Mouse (Mus musculus): ENCODE data around the gene Cpt1c.

Gene Cpt1c

DNA sequence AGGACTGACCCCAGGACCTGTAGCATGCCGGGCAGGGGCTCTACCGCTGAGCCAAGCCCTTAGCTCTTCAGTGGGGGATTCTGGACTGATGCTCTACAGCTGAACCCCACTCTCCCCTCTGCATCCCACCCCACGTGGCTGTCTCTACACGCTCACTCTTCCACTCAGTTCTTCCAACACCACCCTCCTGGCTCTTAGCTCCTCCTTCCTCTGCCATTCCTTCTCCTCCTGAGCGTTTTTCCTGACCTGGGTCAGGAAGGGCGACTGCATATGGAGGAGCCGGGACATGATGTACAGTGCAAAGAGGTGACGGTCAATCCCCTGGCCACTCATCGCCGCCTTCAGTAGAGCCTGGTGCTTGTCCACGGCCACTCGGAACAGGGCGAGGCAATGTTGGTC is 14.1 kb downstream of the Cpt1c start:
- no peak for DNase-seq

DNA sequence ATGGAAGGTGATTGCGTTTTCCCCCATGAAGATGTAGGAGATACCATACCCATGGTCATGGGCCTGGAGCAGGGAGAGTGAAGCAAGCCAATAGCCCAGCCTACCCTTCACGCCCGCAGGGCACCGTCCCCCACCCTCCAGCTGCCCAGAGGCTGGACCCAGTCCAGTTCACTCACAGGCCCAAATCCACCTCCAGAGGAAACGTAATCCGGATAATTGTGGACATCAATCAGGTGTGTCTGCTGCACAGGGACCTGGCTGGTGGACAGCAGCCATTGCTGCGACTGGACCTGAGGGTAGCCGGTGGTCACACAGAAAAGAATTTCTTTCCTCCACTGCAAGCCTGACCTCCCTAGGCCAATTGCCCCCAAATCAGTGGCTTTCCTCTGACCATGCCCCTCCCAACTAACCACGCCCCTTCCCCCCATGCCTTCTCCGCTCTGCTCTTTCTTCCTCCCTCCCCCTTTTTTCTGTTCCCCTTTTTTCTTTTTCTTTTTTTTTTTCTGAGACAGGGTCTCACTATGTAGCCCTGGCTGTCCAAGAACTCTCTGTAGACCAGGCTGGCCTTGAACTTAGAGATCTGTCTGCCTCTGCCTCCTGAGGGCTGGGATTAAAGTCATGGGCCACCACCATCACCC is 14.7 kb downstream of the Cpt1c start:
- no peak for DNase-seq

DNA sequence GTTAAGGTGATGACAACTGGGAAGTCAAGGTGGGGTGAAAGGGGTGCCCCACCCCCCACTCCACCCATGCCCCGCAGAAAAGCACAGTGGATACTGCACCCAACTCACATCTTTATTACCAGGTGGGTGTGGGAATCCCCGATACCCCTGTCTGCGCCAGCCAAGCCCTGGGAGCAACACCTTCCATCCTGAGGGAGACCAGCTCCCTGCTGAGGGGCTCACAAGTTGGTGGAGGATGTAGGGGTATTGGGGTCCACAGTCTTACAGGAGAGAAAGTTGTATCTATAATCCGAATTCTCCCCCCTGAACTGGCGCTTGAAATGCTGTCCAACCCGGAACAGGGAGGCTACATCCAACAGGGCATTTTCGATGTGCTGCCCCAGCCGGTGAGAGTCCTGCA is 15.4 kb downstream of the Cpt1c start:
- no peak for DNase-seq

DNA sequence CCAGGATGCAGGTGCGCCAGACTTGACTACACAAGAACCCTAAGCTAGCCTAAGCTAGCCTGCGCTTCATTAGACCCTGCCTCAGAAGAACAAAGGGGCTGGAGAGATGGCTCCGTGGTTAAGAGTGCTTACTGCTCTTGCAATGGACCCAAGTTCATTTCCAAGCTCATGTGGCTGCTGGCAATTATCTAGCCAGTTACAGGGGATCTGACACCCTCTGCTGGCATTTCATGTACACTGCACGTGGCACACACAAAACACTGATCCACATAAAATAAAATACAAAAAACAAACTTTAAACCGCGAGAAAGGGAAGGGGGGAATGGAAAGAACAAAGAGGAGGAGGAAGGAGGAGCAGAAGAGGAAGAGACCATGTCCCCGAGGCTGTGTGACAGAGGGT is 16.4 kb downstream of the Cpt1c start:
- peak in 1 of 2 experiments; percentile 34 for DNase-seq

DNA sequence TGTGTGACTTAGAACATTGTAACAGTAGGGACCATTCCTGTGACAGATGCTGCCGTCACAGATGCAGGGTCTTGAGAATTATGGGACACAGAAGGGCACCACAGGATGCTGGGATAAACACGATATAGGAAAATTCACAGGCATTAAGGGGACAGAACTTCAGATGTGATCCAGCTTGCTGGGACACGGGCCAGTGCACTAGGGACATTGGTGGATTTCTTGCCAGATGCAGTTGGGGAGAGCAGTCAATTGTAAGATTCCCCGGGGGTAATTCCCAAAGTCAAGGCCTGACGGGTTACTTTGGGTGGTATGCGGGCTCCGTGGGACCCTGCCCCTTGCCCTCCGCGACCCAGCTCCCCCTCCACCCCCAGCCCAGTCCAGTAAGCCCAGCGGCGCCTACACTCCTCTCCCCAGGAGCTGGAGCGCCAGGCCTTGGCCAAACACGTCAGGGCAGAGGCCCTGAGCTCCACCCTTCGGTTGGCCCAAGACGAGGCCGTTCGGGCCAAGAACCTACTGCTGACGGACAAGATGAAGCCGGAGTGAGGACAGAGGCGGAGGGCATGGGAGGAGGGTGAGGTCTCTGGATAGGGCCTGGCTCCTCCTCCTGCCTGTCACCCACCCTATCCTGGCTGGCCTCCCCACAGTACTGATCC is 17.3 kb downstream of the Cpt1c start:
- peak; percentile 66 to 68 for DNase-seq

DNA sequence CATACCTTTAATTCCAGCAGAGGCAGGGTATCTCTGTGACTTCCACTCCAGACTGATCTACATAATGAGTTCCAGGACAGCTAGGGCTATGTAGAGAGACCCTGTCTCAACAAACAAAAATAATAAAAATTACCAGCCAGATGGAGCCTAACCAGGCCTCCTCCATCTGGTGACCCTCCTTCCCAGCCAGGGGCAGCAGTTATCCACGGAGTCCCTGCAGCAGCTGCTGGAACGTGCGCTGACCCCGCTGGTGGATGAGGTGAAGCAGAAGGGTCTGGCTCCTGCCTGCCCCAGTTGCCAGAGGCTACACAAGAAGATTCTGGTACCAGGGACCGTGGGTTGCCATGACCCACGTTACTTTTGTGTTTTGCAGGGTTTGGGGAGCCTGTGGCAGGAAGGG is 18.4 kb downstream of the Cpt1c start:
- DNase-seq = no peak

DNA sequence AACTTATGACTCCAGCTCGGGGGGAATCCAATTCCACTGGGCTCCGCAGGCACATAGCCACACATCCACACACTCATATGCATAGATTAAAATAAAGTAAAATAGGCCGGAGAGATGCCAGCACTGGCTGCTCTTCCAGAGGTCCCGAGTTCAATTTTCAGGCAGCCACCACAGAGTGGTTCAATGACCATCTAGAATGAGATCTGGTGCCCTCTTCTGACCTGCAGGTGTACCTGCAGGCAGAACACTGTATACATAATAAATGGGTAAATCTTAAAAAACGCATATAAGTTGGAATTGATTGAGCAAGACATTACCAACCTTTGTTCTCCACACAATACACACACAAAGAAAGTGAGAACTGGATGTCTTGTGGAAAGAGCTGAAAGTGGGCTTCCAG is 19.0 kb downstream of the Cpt1c start:
- DNase-seq = no peak

DNA sequence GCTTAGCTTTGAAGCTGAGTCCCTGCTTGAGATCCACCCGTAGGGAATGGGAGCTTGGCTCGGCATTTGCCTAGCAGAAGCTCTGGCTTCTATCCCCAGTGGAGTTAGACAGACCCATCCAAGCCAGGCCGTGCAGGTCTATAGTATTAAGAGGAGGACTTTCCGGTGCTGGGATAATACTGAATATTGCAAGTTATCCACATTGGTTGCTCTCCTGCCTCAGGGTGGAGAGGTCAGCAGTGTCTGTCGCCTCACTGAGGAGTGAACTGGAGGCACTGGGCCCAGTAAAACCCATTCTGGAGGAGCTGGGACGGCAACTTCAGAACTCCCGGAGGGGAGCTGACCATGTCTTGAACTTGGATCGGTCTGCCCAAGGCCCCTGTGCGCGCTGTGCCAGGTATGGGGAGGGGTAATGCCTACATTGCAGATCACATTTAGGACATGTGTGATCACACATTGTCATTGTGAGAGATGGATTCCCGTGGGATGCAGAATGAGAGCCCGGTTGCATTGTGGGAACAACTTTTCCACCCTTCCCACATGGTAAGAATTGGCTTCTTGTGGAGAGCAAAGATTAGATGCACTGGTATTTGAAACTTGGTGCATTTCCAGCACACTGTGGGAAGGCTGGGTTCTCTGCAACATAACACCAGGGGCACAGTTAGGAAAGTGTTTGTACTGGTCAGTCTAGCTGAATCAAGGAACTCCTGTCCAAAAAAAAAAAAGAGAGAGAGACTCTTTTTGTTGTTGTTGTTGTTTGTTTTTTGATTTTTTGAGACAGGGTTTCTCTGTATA is 20.4 kb downstream of the Cpt1c start:
- no peak for DNase-seq

DNA sequence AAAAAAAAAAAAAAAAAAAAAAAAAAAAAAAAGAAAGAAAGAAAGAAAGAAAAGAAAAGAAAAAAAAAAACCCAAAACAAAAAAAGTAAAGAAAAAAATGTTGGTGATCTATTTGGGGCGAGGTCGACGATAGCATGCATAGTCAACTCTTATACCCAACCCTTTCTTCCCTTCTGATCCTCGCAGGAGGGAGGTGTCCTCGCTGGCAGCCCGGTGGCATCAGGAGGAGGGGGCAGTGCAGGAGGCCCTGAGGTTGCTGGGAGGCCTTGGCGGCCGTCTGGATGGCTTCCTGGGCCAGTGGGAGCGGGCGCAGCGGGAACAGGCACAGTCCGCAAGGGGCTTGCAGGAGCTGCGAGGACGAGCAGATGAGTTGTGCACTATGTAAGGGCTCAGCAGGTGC is 21.1 kb downstream of the Cpt1c start:
- no peak for DNase-seq

DNA sequence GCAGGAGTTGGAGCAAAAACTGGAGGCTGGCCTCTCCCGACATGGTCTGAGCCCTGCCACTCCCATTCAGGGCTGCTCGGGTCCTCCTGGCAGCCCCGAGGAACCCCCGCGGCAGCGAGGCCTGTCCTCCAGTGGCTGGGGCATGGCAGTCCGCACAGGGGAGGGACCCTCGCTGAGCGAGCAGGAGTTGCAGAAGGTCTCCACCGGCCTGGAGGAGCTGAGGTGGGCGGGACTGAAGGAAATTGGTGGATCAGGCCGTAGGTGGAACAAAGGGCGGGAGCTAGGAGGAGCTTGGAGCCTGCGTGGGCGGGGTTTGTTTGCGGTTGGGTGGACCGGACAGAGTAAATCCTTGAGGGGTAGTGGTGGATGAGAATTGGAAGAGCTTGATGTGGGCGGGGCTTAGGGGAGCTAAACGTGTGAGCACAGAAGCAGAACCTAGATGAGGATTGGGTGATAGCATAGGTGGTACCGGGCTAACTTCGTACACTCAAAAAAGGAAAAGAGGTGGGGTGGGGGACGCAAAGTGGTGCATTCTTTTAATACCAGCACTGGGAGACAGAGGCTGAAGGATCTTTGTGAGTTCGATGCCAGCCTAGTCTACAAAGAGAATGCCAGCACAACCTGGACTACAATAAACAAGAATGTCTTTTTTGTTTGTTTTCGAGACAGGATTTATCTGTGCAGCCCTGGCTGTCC is 21.9 kb downstream of the Cpt1c start:
- peak; percentile 97 to 98 for DNase-seq

DNA sequence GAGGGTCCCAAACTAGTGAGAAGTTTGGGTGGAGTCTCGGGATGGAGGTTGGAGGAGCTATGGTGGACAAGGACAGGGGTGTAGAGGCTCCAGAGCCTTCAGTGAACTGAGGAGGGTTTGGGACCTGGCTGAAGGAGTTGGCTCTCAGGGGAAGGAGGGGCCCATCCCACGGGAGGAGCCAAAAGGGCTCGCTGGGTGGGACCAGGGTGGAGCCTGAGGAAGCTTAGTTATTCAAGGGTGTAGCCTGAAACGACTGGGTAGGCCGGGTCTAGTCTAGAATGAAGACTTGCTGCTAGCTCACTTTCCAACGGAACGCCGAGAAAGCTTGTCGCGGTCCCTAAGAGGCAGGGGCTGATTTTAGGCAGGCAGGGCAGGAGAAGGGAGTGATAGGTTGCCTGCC is 22.7 kb downstream of the Cpt1c start:
- DNase-seq = peak; percentile 90 to 92

DNA sequence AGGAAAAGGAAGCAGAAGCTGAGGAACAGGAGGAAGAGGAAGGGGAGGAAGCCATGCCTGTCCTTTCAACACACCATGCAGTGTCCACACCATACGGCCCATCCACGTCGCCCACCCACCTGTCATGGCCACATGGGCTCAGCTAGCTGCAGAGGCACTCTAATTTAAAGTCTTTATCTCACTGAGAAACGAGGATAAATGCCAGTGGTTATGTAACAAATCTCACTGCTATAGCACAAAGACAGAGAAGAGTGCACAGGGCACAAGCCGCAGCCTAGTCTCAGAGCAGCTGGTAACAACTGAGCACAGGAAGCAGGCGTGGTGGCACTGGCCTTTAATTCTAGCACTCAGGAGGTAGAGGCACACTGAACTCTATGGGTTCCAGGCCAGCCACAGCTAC is 24.7 kb downstream of the Cpt1c start:
- DNase-seq = no peak

DNA sequence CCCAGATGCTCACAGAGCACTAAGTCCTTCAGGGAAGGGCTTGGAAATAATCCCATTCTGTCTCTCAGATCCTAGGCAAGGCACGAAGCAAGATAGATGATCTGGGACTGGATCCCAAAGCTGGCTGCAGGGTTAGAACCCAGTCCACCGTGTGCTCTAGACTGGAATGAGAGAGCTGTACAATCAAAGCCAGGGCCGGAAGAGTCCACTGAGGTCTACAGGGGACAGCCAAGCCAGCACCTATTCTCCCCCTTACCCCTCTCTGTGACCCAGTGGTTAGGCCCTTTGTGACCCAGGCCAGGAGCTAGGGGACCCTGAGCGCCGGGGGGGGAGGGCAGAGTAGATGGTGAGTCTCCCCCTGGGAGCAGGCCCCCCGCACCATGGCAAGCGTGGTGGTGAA is 31.7 kb downstream of the Cpt1c start, which contains the start of gene Tsks:
Tsks (plus strand) TSS at position 301 of the 400 bp plus-strand sequence.
- DNase-seq = no peak

DNA sequence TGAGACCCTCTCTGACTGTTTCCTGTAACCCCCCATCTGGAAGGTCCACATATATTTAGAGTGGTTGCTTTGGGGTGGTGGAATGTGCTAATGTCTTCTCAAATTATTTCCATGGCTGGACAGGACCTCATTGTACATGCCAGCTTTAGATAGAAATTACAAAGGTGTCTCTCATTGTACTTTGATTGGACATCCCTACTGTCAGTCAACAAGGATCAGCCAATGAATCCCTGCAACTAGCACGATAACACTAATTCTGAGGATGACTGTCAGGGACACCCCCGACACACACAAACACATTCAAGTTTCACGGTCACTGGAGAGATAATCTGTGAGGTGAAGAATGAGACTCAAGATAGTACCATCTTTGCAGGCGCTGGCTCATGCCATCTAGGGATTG is 36.0 kb downstream of the Cpt1c start:
- DNase-seq = no peak

DNA sequence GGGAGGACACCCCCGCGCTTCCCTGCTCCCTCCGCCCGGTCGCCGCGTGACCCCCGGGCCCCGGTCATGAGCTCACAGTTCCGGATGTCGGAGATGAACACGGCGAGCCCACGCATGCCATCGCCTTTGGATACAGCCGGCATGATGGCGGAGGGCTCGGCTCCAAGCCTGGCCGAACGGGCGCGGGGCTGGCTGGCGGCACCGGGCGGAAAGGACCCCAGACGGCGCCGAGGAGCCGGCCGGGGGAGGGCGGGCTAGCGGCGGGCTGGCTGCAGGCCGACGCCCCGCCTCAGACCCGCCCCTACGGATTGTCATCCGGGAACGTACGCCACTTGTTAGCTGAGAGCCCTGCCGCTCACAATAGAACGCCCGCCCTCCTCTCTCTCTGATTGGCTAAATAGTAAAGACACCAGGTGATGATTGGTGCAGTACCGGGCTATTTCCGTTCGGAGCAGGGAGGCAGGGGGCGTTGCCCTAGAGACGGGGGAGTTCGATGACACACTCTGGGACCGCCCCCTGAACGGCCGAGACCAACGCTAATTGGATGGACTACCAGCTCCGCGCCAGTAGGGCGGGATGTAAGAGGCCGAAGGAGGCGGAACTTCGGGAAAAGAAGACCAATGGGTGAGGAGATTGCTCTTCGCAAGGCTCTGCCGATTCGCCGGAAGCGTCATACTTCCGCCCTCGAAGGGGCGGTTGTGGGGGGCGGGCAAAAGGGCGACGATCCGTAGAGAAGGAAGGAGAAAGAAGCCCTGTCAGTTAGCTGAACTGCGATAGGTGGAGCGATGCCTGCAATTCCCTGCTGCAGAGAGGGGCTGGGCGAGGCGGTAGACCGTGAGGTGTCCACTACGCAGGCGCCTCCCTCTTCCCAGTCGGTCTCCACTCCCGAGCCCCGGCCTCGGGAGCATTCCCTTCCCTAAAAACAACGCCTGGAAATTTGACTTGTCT is 45.2 kb downstream of the Cpt1c start, which contains the start of gene Ap2a1:
Ap2a1 (minus strand) TSS at position 293 of the 948 bp plus-strand sequence.
- peak; percentile 100 for DNase-seq

DNA sequence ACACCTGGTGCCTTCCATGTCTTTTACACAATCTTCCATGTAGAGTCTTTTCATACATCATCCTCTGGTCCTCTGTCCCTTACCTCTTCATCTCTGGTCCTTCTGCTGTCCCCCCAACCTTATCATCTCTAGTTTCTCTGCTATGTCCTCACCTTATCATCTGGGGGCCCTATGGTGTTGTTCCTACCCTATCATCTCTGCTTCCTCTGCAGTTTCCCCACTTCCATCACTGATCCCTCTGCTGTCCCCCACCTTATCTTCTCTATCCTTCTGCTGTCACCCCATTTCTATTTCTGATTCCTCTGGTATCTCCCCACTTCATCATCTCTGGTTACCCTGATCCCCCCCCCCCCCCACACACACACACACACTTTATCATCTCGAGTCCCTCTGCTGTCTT is 46.1 kb downstream of the Cpt1c start:
- DNase-seq = no peak

DNA sequence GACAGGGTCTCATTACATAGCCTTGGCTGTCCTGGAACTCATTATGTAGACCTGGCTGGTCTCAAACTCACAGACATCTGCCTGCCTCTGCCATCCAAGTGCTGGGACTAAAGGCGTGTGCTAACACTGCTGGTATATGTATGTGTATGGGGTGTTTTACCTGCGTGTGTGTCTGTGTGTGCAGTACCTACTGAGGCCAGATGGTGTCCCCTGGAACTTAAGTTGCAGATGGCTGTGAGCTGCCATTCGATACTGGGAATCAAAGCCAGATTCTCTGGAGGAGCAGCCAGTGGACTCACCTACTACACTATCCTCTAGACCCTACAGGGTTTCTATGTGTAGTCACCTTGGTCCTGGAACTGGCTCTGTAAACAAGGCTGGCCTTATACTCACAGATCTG is 49.2 kb downstream of the Cpt1c start:
- peak in 1 of 2 experiments; percentile 33 for DNase-seq

DNA sequence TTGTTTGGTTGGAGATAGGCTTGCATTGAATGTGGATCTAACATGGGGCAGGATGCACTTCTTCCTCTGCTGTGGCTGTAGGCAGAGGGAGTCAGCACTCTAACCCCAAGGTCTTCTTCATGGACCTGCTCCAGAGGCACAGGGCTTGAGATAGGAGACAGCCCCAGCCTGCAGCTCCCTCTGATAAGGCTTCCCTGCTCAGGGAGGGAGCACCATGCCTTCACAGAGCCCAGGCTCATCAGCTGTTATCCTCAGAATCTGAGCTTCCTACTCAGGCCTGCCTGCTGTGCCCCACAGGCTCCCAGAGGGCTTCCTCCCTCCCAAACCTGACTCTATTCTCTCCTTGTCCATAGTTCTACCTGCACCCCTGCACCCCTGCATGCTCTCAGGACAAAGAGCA is 52.1 kb downstream of the Cpt1c start:
- no peak for DNase-seq

DNA sequence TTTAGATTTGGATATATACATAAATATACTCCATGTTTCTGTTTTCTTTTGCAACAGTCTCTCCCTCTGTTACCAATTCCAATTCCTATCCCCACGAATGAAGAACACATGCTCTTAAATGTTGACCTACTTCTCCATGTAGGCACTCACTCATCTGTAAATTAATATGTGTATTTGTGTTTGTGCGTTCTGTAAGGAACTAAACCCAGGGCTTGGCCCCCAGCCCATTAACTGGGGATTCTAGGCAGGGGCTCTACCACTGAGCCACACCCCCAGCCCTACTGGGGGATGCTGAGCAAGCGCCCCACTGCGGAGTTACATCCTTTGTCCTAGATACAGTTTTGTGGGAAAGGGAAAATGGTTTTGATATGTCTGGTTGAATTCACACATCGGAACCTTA is 55.5 kb downstream of the Cpt1c start:
- DNase-seq = no peak

DNA sequence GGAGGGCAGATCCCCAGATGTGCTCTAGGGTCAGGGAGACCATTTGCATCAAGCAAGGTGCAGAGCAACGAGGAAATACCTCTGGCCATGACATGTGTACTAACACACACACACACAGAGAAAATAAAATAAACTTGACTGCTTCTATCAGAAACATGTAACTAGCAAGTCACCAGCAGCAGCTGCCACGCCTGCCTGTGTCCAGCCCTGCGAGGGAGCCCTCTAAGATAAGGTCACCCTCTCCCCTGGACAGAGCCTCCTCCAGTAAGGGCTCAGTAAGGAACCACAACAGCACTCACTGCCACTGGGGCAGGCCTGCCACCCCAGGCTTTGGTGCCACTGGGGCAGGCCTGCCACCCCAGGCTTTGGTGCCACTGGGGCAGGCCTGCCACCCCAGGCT is 56.4 kb downstream of the Cpt1c start:
- no peak for DNase-seq

DNA sequence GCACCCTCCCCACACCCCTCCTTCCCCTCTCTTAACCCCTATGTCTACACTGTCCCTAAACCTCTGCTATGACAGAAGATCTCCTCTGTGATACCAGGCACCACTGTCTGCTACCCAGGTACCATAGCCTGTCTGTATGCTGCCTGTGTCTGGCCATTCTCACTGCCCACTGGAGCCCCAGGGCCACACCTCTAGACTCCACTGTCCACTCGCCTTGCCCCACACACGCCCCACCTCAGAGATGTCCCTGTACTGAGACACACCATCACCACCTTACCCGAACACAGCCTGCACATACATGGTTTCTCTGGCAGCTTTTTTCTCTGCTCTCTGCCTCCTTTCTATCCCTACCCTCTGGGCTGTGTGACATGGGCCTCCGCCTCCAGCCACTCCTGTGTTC is 57.8 kb downstream of the Cpt1c start:
- peak in 1 of 2 experiments; percentile 35 for DNase-seq

DNA sequence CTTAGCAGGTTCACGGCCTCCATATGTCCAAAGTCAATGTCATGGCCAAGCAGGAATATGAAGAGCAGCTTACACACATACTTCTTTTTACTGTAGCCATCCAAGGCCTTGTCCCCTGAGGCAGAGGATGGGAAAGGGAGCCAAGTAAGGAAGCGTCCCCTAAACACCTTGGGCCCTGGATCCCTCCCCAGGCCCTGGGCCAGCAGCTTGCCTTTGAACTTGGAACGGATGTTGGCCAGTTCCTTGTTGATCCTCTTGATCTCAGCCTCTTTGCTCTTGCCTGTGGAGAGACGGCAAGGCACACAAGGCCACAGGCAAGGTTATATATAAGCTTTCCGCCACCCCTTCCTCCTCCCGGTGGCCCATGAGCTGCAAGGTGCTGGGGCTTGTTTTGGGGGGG is 58.5 kb downstream of the Cpt1c start:
- no peak for DNase-seq
